Mouse (Mus musculus) T-helper 1 cell (primary cell): ENCODE measurements around the gene Olfr1095.

Source experiments
- in situ Hi-C: fragments of 300-600 bp; cut with MboI, MseI; formaldehyde crosslinking; loops from one replicate; pipeline ENCODE4 v1.15.1; 2025; ENCODE audit warnings: high pct_unique_total_duplicates

Gene Olfr1095

GRCm38 (mm10) chr2:86851596-86851995, at the start of gene Olfr1095:
TSS of gene Olfr1095 (minus strand) at chr2:86851696.
- in situ Hi-C loops = loop anchor here (25.0 kb wide), 1 partner anchor 1514 kb away; the partner anchor contains the start of gene Olfr987

- in situ Hi-C loops = no loop called here
Observed at GRCm38 (mm10) chr2:86892116-86892515, 40.6 kb upstream of the Olfr1095 start, which contains the start of gene Olfr1097. TSS of gene Olfr1097 (minus strand) at chr2:86892216.

GRCm38 (mm10) chr2:86874702-86875101, 23.2 kb upstream of the Olfr1095 start, which contains the start of gene Gm13723:
TSS of gene Gm13723 (minus strand) at chr2:86874802.
- in situ Hi-C loops = loop anchor here (5.0 to 25.0 kb wide), 2 partner anchors 52 to 1537 kb away; partner anchors contain the start of genes Olfr1094 and Olfr987

- in situ Hi-C loops = loop anchor here (5.0 kb wide), 1 partner anchor 48 kb away; the partner anchor contains the start of gene Gm13723
Observed at GRCm38 (mm10) chr2:86824363-86824762, 27.1 kb downstream of the Olfr1095 start, which contains the start of gene Olfr1094. TSS of gene Olfr1094 (plus strand) at chr2:86824663.

GRCm38 (mm10) chr2:86809918-86810317, 41.6 kb downstream of the Olfr1095 start, which contains the start of gene Olfr141:
TSS of gene Olfr141 (minus strand) at chr2:86810018.
- in situ Hi-C loops = no loop called here
